Mouse (Mus musculus) testis, adult 2 months (tissue): ENCODE data around the gene Akap11.

Source experiments
- CTCF ChIP-seq: fragments of 200-500 bp; IDR thresholded peaks from 2 replicates; pipeline ENCODE4 v1.5.1; 2012; ENCODE audit warnings: low read depth, mild to moderate bottlenecking, inconsistent platforms, low read length, moderate library complexity; ENCODE audit not compliant: control insufficient read depth, insufficient read depth, insufficient replicate concordance
- POLR2A ChIP-seq: fragments of 200-500 bp; IDR thresholded peaks from 2 replicates; pipeline ENCODE4 v1.6.1; 2012; ENCODE audit warnings: low read depth, mild to moderate bottlenecking, inconsistent platforms, low read length, moderate library complexity; ENCODE audit not compliant: control insufficient read depth

- TF ChIP-seq CTCF (no peak), POLR2A (no peak)
Measured at GRCm38 (mm10) chr14:78525611-78526457, 10.8 kb downstream of the Akap11 start.
